Mouse (Mus musculus) forebrain, embryonic 11.5 days (tissue): ENCODE measurements at regions not wholly inside any gene's neighbourhood (a gene's known extent, or its start where the extent isn't known, plus 50 kb on each side); places are given as distances from the start of the nearest gene placed in this dataset.

Source experiments
- ATAC-seq: fragments of 200-750 bp; cut with Nextera tagmentation; replicated peaks from 2 replicates; pipeline ENCODE4 v1.8.0; 2017; ENCODE audit warnings: moderate TSS enrichment; ENCODE audit not compliant: low FRiP score
- DNase-seq: peaks from one replicate; pipeline ENCODE4 v3.0.0-alpha.2; 2017; ENCODE audit warnings: low spot score
- H3K27ac ChIP-seq: fragments of 300-500 bp; sonication (generic); 2 replicates; pipeline ENCODE4 v1.5.1; 2014; ENCODE audit warnings: low read depth, low read length
- H3K27me3 ChIP-seq: fragments of 300-500 bp; sonication (generic); 2 replicates; pipeline ENCODE4 v1.6.1; 2014; ENCODE audit warnings: mild to moderate bottlenecking, low read length, mixed read lengths; ENCODE audit not compliant: control insufficient read depth, insufficient read depth
- H3K36me3 ChIP-seq: fragments of 300-500 bp; sonication (generic); 2 replicates; pipeline ENCODE4 v1.6.1; 2014; ENCODE audit warnings: mild to moderate bottlenecking, low read length, moderate library complexity, mixed read lengths; ENCODE audit not compliant: control insufficient read depth, insufficient read depth
- H3K4me1 ChIP-seq: fragments of 300-500 bp; sonication (generic); replicated peaks from 2 replicates; pipeline ENCODE4 v1.6.1; 2014; ENCODE audit warnings: low read length, mixed read lengths; ENCODE audit not compliant: control insufficient read depth, insufficient read depth
- H3K4me2 ChIP-seq: fragments of 300-500 bp; sonication (generic); 2 replicates; pipeline ENCODE4 v1.6.1; 2014; ENCODE audit warnings: low read depth, mild to moderate bottlenecking, low read length, moderate library complexity, mixed read lengths; ENCODE audit not compliant: severe bottlenecking
- H3K4me3 ChIP-seq: fragments of 300-500 bp; sonication (generic); 2 replicates; pipeline ENCODE4 v1.5.1; 2014; ENCODE audit warnings: low read depth, low read length
- H3K9ac ChIP-seq: fragments of 300-500 bp; sonication (generic); 2 replicates; pipeline ENCODE4 v1.6.1; 2014; ENCODE audit warnings: low read length
- H3K9me3 ChIP-seq: fragments of 300-500 bp; sonication (generic); 2 replicates; pipeline ENCODE4 v1.6.1; 2016; ENCODE audit warnings: low read length, mixed read lengths; ENCODE audit not compliant: control insufficient read depth
- WGBS: fragments of 180-500 bp; shearing (Covaris S2); extraction: QIAGEN DNeasy Blood & Tissue Kit; methylation state at CpG from one replicate; pipeline ENCODE4 v1.1.7; 2014; 5-methylcytosine and 5-hydroxymethylcytosine counted together

DNA sequence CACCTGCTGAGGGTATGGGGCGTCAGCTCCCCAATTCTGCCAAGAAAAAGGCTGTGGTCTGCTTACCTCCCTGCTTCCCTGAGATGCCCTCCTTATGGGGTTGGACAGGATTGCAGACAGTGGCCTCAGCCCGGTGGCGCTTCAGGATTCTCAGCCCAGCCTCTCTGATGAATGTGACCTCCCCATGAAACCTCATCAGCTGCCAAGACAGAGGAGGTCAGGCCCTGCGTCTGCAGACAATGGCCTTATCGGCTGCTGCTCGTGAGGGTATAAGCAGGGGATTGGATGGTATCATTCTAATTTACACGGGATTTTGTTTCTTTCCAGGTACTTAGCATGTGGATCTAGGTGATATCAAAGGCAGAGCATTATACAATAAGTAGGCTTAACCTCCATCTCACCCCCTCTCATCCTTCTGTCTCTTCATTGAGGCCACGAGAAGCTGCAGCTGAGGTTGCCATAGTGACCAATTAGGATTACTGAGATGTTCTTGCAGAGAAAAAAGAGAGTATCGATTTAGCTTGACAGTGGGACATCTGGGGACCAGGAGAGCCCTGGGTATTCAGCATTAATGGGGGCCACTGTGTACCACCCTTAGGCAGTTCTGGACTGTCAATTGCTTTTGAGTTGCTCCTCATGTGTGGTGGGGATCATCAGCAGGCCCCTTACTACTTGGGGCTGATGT is 327.6 kb upstream of the 4931429L15Rik start:
- Histone ChIP-seq H3K9me3 (no peaks in the 10 kb centered on the region), H3K4me1 (no peaks in the 10 kb centered on the region; the same call in 1 of the 2 replicates), H3K4me2 (no peak overlapping the region), H3K27me3 (no peaks in the 10 kb centered on the region), H3K27ac (peak overlapping the region; percentile 25; the same call in 1 of the 2 replicates), H3K36me3 (no peaks in the 10 kb centered on the region), H3K9ac (no peak overlapping the region), H3K4me3 (no peak overlapping the region)
- WGBS = 18% methylated on average over 9 of the region's 9 CpGs
- ATAC-seq (no peak), DNase-seq (no peak)

- Histone ChIP-seq H3K4me2 (no peak overlapping the region), H3K27ac (no peak overlapping the region), H3K9me3 (no peaks in the 10 kb centered on the region), H3K4me3 (no peak overlapping the region), H3K27me3 (no peaks in the 10 kb centered on the region), H3K4me1 (no peaks in the 10 kb centered on the region; the same call in 1 of the 2 replicates), H3K36me3 (no peaks in the 10 kb centered on the region), H3K9ac (no peak overlapping the region)
- ATAC-seq (no peak), DNase-seq (no peak)
- WGBS = 36% methylated on average over 7 of the region's 7 CpGs
Observed at GRCm38 (mm10) chr9:46645469-46645884, 325.7 kb upstream of the 4931429L15Rik start.

GRCm38 (mm10) chr9:46643551-46643950 is 323.8 kb upstream of the 4931429L15Rik start:
- Histone ChIP-seq H3K9me3 (no peaks in the 10 kb centered on the region), H3K27me3 (no peaks in the 10 kb centered on the region), H3K4me1 (no peaks in the 10 kb centered on the region; the same call in 1 of the 2 replicates), H3K9ac (no peak overlapping the region), H3K4me3 (no peak overlapping the region), H3K4me2 (no peak overlapping the region), H3K27ac (no peak overlapping the region), H3K36me3 (no peaks in the 10 kb centered on the region)
- no peak for DNase-seq
- no peak for ATAC-seq
- WGBS = 75% methylated on average over 3 of the region's 3 CpGs

- Histone ChIP-seq H3K4me2 (no peak overlapping the region), H3K27ac (no peak overlapping the region), H3K4me3 (no peak overlapping the region), H3K27me3 (no peaks in the 10 kb centered on the region), H3K9me3 (no peaks in the 10 kb centered on the region), H3K4me1 (no peaks in the 10 kb centered on the region; the same call in 1 of the 2 replicates), H3K36me3 (no peaks in the 10 kb centered on the region), H3K9ac (no peak overlapping the region)
- 13% methylated on average over 9 of the region's 9 CpGs for WGBS
- DNase-seq = peak; percentile 88
- no peak for ATAC-seq
Observed at GRCm38 (mm10) chr9:46642696-46643095, 322.9 kb upstream of the 4931429L15Rik start.

DNA sequence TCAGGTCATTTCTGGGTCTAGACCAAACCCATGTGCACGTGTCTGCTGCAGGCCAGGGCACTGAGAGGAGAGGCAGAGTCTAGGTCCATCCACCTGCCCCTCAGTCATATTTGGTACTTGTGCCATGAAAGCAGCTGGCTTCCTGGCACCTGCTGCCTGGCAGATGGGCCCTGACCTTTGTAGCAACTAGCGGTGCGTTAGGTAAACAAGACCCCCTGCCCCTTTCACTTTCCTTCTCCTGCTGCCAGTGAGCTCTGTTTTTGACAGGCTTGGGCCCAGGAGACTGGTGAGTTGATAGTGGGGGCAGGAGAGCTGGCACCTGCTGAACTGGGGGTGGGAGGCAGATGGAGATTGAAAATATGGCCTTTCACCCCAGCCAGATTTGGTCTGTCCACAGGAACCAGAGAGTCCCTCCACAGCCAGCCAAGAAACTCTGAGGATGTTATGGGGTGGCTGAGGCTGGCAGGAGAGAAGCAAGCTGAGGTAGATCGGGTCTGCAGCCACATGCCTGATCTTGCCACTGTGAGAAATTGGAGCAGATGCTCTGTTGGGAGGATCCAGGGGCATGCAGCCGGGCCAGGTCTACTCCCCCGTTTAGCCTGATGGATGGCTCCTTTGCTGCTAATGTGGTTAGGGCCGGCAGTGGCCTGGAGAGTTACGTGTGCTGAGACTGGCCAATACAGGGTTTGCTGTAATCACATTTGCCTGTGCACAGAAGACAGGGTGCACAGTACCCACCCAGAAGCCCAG is 316.6 kb upstream of the 4931429L15Rik start:
- no peaks in the 10 kb centered on the region for H3K9me3 ChIP-seq
- H3K4me3 ChIP-seq = no peak overlapping the region
- no peaks in the 10 kb centered on the region for H3K27me3 ChIP-seq
- no peak overlapping the region for H3K27ac ChIP-seq
- ATAC-seq (no peak), DNase-seq (no peak)
- no peak overlapping the region for H3K9ac ChIP-seq
- no peak overlapping the region for H3K4me2 ChIP-seq
- no peaks in the 10 kb centered on the region for H3K4me1 ChIP-seq
- H3K36me3 ChIP-seq = no peaks in the 10 kb centered on the region
- WGBS = 82% methylated on average over 8 of the region's 8 CpGs

DNA sequence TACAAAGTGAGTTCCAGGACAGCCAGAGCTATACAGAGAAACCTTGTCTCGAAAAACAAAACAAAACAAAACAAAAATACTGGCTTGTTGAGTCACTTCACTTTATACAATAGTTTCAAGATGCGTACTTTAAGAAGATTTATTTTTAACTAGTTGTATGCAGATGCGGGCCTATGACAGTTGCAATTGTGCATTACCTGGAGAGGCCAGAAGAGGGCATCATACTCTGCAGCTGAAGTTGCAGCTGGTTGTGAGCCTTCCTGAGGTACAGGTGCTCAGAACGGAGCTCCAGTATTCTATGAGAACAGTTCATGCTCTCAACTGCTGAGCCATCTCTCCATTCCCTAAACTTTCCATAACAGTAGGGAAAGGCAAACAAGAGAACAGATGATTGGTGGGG is 314.2 kb upstream of the 4931429L15Rik start:
- Histone ChIP-seq H3K9me3 (no peaks in the 10 kb centered on the region), H3K4me2 (no peak overlapping the region), H3K9ac (no peak overlapping the region), H3K4me1 (no peaks in the 10 kb centered on the region), H3K27ac (no peak overlapping the region), H3K27me3 (no peaks in the 10 kb centered on the region), H3K4me3 (no peak overlapping the region), H3K36me3 (no peaks in the 10 kb centered on the region)
- 85% methylated on average over 4 of the region's 4 CpGs for WGBS
- DNase-seq (no peak), ATAC-seq (no peak)

- DNase-seq (no peak), ATAC-seq (no peak)
Observed at GRCm38 (mm10) chr9:46632576-46632975, 312.8 kb upstream of the 4931429L15Rik start.

DNA sequence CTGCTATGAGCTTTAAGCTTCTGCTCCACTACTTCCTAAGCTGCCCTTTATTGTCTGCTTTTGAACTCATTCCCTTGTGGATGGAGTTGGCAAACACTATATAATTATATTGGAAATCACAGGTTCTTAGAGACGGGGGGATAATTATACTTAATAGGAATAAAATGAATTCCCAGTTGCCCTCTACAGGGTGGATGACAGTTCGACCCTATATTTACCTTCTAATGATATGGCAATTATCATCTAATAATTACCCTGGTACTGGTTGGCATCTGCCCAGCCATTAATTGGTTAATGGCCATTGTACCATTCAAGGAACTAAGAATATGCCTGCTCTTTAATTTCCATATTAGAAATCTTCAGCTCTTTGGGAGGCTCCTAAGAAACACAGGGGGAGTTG is 302.5 kb upstream of the 4931429L15Rik start:
- no peak overlapping the region for H3K4me3 ChIP-seq
- WGBS = 66% methylated on average over 2 of the region's 2 CpGs
- DNase-seq = no peak

More at GRCm38 (mm10) chr9:46632576-46632975, 312.8 kb upstream of the 4931429L15Rik start:
- 81% methylated on average over 10 of the region's 10 CpGs for WGBS
- Histone ChIP-seq H3K27me3 (no peaks in the 10 kb centered on the region), H3K4me2 (no peak overlapping the region), H3K36me3 (no peaks in the 10 kb centered on the region), H3K27ac (no peak overlapping the region), H3K9me3 (no peaks in the 10 kb centered on the region), H3K9ac (no peak overlapping the region), H3K4me3 (no peak overlapping the region), H3K4me1 (no peaks in the 10 kb centered on the region)

More for the DNA sequence above, 302.5 kb upstream of the 4931429L15Rik start:
- ATAC-seq = no peak
- Histone ChIP-seq H3K4me2 (no peak overlapping the region), H3K4me1 (no peaks in the 10 kb centered on the region), H3K27ac (no peak overlapping the region), H3K9me3 (no peaks in the 10 kb centered on the region), H3K27me3 (no peaks in the 10 kb centered on the region), H3K36me3 (no peaks in the 10 kb centered on the region; the same call in 1 of the 2 replicates), H3K9ac (no peak overlapping the region)
